Mouse (Mus musculus) liver, postnatal 0 days (tissue): ENCODE data around the gene Thrap3. TPM values are rescaled to one million over a fixed set of nuclear protein-coding genes. Genes with fewer than 3 reads are reported as not detected.

ENCODE experiments used
- ATAC-seq: fragments of 200-750 bp; cut with Nextera tagmentation; 2 replicates; pipeline ENCODE4 v1.8.0; 2017; ENCODE audit warnings: mild to moderate bottlenecking, moderate library complexity
- DNase-seq: peaks from one replicate; pipeline ENCODE4 v3.0.0-alpha.2; 2016
- H3K27ac ChIP-seq: fragments of 300-500 bp; sonication (generic); 2 replicates; pipeline ENCODE4 v1.5.1; 2014; ENCODE audit warnings: antibody characterized with exemption, moderate library complexity, mild to moderate bottlenecking, low read depth
- H3K27me3 ChIP-seq: fragments of 300-500 bp; sonication (generic); 2 replicates; pipeline ENCODE4 v1.6.1; 2014; ENCODE audit warnings: low read length, control low read depth, mixed read lengths; ENCODE audit not compliant: insufficient read depth
- H3K36me3 ChIP-seq: fragments of 300-500 bp; sonication (generic); replicated peaks from 2 replicates; pipeline ENCODE4 v1.6.1; 2014; ENCODE audit warnings: mild to moderate bottlenecking, control low read depth, low read length, moderate library complexity, mixed read lengths; ENCODE audit not compliant: insufficient read depth
- H3K4me1 ChIP-seq: fragments of 300-500 bp; sonication (generic); 2 replicates; pipeline ENCODE4 v1.6.1; 2014; ENCODE audit warnings: antibody characterized with exemption, mild to moderate bottlenecking, control low read depth; ENCODE audit not compliant: insufficient read depth
- H3K4me2 ChIP-seq: fragments of 300-500 bp; sonication (generic); 2 replicates; pipeline ENCODE4 v1.6.1; 2014; ENCODE audit warnings: low read depth, mild to moderate bottlenecking, low read length, moderate library complexity, mixed read lengths
- H3K4me3 ChIP-seq: fragments of 300-500 bp; sonication (generic); 2 replicates; pipeline ENCODE4 v1.5.1; 2014; ENCODE audit warnings: low read depth, low read length
- H3K9ac ChIP-seq: fragments of 300-500 bp; sonication (generic); replicated peaks from 2 replicates; pipeline ENCODE4 v1.6.1; 2014; ENCODE audit warnings: mild to moderate bottlenecking, moderate library complexity
- H3K9me3 ChIP-seq: fragments of 300-500 bp; sonication (generic); 2 replicates; pipeline ENCODE4 v1.6.1; 2016; ENCODE audit warnings: mild to moderate bottlenecking, control low read depth, low read length, mixed read lengths
- CTCF ChIP-seq: sonication (generic); IDR thresholded peaks from 2 replicates; pipeline ENCODE4 v1.5.1; 2016; ENCODE audit warnings: antibody characterized with exemption, low read depth
- EP300 ChIP-seq: IDR thresholded peaks from 2 replicates; pipeline ENCODE4 v1.6.1; 2016; ENCODE audit warnings: antibody characterized with exemption, low read depth, mild to moderate bottlenecking
- WGBS: fragments of 180-500 bp; shearing (Covaris S2); extraction: QIAGEN DNeasy Blood & Tissue Kit; methylation state at CpG from one replicate; pipeline ENCODE4 v1.1.7; 2014; ENCODE audit not compliant: insufficient replicate concordance; 5-methylcytosine and 5-hydroxymethylcytosine counted together
- polyA plus RNA-seq: library from polyadenylated mRNA; unstranded; fragments of >200 nt; fragmentation: Nextera tagmentation; extraction: Ambion mirVana; gene quantifications from 2 replicates; pipeline ENCODE4 v1.2.1, GENCODE M21; 2015

Gene Thrap3
- polyA plus RNA-seq, 1 experiment from 2014 or later = 62.4 TPM

GRCm38 (mm10) chr4:126151701-126152440, 50.7 kb downstream of the Thrap3 start:
- Histone ChIP-seq H3K9me3 (no peaks in the 10 kb centered on the region), H3K4me1 (peaks cover 26% of the 10 kb centered on the region), H3K4me2 (no peak overlapping the region), H3K36me3 (0 out of 2 replicates have a peak, but pooled peaks cover 3% of the 10 kb centered on the region), H3K27ac (no peak overlapping the region), H3K4me3 (no peak overlapping the region), H3K9ac (no peak overlapping the region), H3K27me3 (peaks cover 12% of the 10 kb centered on the region)
- 80% methylated on average over 16 of the region's 16 CpGs for WGBS
- ATAC-seq (no peak), DNase-seq (no peak)
- no peak for TF ChIP-seq EP300
- no peak for TF ChIP-seq CTCF

GRCm38 (mm10) chr4:126150949-126151320, 51.6 kb downstream of the Thrap3 start:
- Histone ChIP-seq H3K4me1 (peaks cover 21% of the 10 kb centered on the region), H3K4me3 (no peak overlapping the region), H3K4me2 (peak overlapping the region; percentile 3; the same call in 1 of the 2 replicates), H3K9me3 (no peaks in the 10 kb centered on the region), H3K27ac (no peak overlapping the region), H3K27me3 (peaks cover 12% of the 10 kb centered on the region), H3K36me3 (0 out of 2 replicates have a peak, but pooled peaks cover 3% of the 10 kb centered on the region), H3K9ac (no peak overlapping the region)
- WGBS = 74% methylated on average over 6 of the region's 6 CpGs
- DNase-seq (no peak), ATAC-seq (no peak)
- TF ChIP-seq CTCF = no peak
- no peak for TF ChIP-seq EP300

GRCm38 (mm10) chr4:126150297-126150948, 52.1 kb downstream of the Thrap3 start:
- Histone ChIP-seq H3K27me3 (peaks cover 12% of the 10 kb centered on the region), H3K9ac (no peak overlapping the region), H3K36me3 (0 out of 2 replicates have a peak, but pooled peaks cover 3% of the 10 kb centered on the region), H3K27ac (0 out of 2 replicates have a peak overlapping the region, but pooled peaks have one; percentile 11), H3K4me1 (peaks cover 16% of the 10 kb centered on the region), H3K4me3 (no peak overlapping the region), H3K4me2 (peak overlapping the region; percentile 84), H3K9me3 (no peaks in the 10 kb centered on the region)
- ATAC-seq (peak; percentile 26; the same call in 1 of the 2 replicates), DNase-seq (peak; percentile 48)
- TF ChIP-seq CTCF = no peak
- TF ChIP-seq EP300 = no peak
- 48% methylated on average over 16 of the region's 16 CpGs for WGBS

- WGBS = 61% methylated on average over 10 of the region's 10 CpGs
- Histone ChIP-seq H3K36me3 (0 out of 2 replicates have a peak, but pooled peaks cover 3% of the 10 kb centered on the region), H3K4me3 (peak overlapping the region; percentile 56), H3K27ac (peak overlapping the region; percentile 77; the same call in 1 of the 2 replicates), H3K27me3 (peaks cover 12% of the 10 kb centered on the region), H3K9ac (no peak overlapping the region), H3K4me2 (peak overlapping the region; percentile 84), H3K4me1 (peaks cover 10% of the 10 kb centered on the region), H3K9me3 (no peaks in the 10 kb centered on the region)
- DNase-seq = no peak
- ATAC-seq = no peak
- TF ChIP-seq CTCF = no peak
- TF ChIP-seq EP300 = no peak
Observed at GRCm38 (mm10) chr4:126149798-126150197, 52.8 kb downstream of the Thrap3 start.

GRCm38 (mm10) chr4:126149041-126149676, 53.4 kb downstream of the Thrap3 start:
- Histone ChIP-seq H3K4me3 (peak overlapping the region; percentile 56), H3K9ac (peak overlapping the region; percentile 61), H3K27ac (peak overlapping the region; percentile 77), H3K4me1 (peaks cover 9% of the 10 kb centered on the region; the same call in 1 of the 2 replicates), H3K9me3 (no peaks in the 10 kb centered on the region), H3K36me3 (0 out of 2 replicates have a peak, but pooled peaks cover 3% of the 10 kb centered on the region), H3K27me3 (peaks cover 12% of the 10 kb centered on the region), H3K4me2 (peak overlapping the region; percentile 84)
- no peak for TF ChIP-seq EP300
- no peak for TF ChIP-seq CTCF
- no peak for DNase-seq
- 50% methylated on average over 41 of the region's 42 CpGs for WGBS
- ATAC-seq = no peak
